Mouse (Mus musculus): Measurements from ENCODE around the gene Gm15448.
A peak's percentile ranks its signal among the peaks of the same experiment; 100 is the strongest.
"Not testable (repeated sequence)": the region's sequence is repeated elsewhere in the genome, so short reads cannot be mapped to it uniquely, and the experiment has no call there.

Gm15448 gene

DNA sequence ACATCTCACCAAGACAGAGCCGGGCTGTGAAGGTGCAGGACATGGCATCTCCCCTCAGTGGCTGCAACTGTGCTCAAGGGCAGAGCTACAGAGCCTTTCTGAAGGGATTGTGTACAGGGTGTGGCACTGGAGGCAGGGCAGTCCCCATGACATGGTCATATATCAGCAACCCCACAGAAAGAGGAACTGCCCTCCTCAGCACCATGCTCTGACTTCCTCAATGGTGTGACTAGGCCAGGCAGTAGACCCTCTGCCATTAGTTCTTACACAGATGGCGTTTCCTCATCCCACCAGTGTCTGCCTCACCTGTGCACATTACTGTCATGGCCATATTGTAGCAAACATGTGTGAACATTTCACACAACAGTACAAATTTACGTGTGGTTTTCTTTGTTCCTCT is at the start of gene Gm15448:
TSS of gene Gm15448 (minus strand) at position 89 of the 400 bp plus-strand sequence.
- DNase-seq: not testable (repeated sequence)

DNA sequence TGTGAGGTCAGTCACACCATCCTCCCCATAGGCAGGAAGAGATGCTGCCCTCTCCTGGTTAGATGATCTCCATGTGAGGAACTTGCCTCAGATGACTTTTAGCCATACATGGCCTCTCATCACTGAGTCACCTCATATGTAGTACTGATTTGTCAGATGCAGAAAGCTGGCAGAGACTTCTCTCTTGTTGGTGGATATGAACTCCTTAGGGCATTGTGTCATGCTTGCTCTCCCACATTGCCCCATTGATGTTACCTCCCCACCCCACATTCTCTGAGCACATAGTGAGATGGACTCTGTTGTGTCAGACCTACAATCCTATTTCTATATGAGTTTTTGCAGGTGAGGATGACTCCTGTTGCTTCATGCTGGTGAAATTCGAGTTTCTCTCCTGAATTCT is 49.5 kb upstream of the Gm15448 start:
- not testable (repeated sequence) for DNase-seq

GRCm38 (mm10) chr7:3844951-3845350 is 19.5 kb upstream of the Gm15448 start, which contains the start of gene Pira2:
Gene Pira2, minus strand, starts transcription at chr7:3845051.
- not testable (repeated sequence) for DNase-seq

- not testable (repeated sequence) for DNase-seq
Measured at GRCm38 (mm10) chr7:3837854-3838253, 12.4 kb upstream of the Gm15448 start.

- not testable (repeated sequence) for DNase-seq
Measured at GRCm38 (mm10) chr7:3830633-3831032, 5.1 kb upstream of the Gm15448 start.

GRCm38 (mm10) chr7:3811912-3812311 is 13.6 kb downstream of the Gm15448 start:
- peak; percentile 22 for DNase-seq

- DNase-seq: not testable (repeated sequence)
Measured at GRCm38 (mm10) chr7:3802935-3803334, 22.6 kb downstream of the Gm15448 start.

GRCm38 (mm10) chr7:3799940-3800339 is 25.5 kb downstream of the Gm15448 start:
- peak; percentile 7 for DNase-seq

DNA sequence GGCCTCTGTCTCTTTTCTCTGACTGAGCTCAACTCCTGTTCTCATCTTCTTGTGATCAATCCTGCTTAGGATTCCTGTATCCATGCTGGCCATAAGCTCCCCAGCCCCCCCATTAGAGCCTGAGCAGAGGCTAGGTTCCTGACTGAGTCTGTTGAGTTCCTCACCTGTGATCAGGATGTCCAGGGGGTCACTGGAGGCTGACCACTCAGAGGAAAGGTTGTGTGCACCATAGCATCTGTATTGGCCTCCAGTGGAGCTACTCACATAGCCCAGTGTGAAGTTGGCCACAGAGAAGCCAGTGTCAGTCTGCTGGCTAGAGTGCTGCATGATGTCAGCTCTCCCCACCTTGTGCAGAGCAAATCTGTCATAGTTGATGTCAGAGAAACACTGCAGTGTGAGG is 29.2 kb downstream of the Gm15448 start:
- DNase-seq: not testable (repeated sequence)

All from lung, postnatal 36 days (tissue).